Mouse (Mus musculus) cerebellum, postnatal 10 days (tissue): ENCODE measurements at regions not wholly inside any gene's neighbourhood (a gene's known extent, or its start where the extent isn't known, plus 50 kb on each side); places are given as distances from the start of the nearest gene placed in this dataset.
A peak's percentile ranks its signal among the peaks of the same experiment; 100 is the strongest.

ENCODE experiments used
- DNase-seq, 2 experiments: peaks; one replicate each; pipeline ENCODE4 v3.0.0; 2021; ENCODE audit warnings: mixed read lengths in 2 of 2

GRCm38 (mm10) chr16:10098511-10098910 is 71.5 kb upstream of the Rpl39l start:
- DNase-seq = no peak

DNA sequence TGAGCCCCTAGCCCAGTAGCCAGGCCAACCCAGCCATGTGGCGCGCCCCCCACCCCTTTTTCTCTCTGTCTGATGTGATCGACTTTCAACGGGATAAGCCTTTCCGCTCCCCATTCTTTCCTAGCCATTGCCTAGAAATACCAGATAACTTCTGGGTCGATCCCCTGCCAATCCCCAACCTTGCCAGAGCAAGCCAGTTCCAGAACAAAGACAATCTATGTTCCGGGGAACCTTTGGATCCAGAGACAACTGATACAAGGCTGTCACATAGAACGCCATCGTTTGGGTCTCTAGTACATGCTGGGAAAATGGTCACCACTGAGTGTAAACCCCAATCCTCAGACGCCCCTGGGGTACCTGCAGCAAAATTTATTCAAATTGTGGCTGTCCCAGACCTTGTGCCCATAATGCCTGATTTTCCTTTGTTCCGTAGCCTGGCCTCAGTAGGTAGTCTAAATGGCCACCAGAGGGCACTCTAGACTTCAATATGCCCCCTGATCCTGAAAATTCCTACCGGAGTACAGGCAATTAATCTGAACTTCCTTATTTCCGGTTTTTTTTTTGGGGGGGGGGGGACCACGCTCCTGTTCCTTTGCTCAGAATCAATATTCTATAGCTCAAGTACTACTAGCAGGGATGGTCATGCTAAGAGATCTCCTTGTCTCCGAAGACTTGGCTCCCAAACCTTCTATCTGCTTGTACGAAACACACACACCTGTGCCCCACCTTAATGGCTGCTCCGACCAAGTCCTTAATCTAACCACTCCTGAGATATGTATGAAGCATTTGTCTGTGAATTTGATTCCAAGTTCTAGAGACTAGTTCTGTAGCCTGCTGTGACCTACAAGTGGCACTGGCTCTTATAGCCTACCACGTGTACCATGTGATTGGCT is 81.3 kb upstream of the Rpl39l start:
- peak; percentile 67 to 78 for DNase-seq

DNA sequence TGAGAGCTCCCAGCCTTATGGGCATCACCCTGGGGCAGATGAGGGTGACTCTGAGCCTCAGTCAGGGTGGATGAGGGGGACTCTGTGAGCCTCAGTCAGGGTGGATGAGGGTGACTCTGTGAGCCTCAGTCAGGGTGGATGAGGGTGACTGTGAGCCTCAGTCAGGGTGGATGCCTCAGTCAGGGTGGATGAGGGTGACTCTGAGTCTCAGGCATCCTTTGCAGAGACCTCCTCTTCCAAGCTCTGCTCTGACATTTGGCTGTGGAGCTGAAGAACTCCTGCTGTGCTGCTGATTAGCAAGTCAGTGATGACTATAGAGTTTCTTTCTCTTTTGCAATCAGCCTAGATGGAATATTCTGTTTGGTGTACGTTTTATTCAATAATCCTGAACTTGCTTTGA is 83.7 kb upstream of the Rpl39l start:
- DNase-seq = no peak

DNA sequence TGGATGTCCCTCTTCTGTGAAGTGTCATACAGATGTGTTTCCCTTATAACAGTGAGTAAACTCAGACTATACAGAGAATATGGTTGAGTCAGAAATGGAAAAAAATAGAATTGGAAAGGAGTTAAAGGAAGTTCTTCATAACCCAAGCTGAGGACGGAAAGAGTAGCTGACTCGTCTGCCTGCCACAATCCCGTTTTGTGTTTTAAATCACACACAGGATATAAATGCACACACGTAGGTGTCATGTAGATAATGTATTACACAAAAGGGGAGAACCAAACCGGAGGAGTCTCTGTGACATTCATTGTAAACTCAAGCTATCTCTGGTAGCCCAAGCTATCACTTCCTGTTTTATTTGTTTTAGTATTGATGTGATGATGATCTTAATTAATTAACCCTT is 84.6 kb upstream of the Rpl39l start:
- no peak for DNase-seq

GRCm38 (mm10) chr16:10081751-10082150 is 86.4 kb upstream of the Grin2a start:
- DNase-seq = no peak

GRCm38 (mm10) chr16:10080121-10080679 is 84.8 kb upstream of the Grin2a start:
- no peak for DNase-seq

DNA sequence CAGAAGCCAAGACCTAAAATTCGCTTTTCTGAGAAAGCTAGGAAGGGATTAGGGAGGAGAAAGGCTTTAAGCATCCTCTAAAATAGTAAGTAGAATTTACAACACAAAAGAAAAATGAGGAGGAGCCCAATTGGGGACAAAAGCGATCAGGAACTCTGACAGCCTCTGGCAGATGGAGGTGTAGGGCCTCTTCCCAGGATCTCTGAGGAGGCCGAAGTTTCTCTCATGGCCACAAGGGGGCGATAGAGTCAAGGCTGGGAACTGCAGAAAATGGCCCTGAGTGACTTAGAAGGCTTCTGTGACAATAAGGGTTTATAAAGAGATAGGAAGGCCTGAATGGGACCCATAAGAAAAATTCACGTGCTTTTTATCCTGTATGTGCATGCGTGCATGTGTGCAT is 77.8 kb upstream of the Grin2a start:
- DNase-seq = peak; percentile 86 to 88

DNA sequence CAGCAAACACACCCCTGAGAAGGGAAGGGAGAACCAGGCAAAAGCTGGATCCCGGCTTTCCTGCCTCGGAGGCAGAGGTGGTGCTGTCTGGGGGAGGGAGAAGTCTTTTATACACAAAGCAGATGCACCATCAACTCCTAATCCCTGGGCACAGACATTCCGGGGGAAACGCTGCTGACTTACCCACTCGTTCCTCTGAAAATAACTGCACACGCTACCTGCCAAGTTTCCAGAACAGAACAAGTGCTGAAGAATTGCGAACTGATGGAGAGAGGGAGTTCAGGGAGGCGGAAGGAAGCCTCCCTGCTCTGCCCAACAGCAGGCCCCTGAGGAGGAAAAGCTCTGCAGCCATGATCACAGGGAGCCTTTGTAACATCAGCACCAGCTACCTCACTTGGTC is 68.1 kb upstream of the Grin2a start:
- no peak for DNase-seq

- peak; percentile 45 to 67 for DNase-seq
Measured at GRCm38 (mm10) chr16:10058094-10058493, 62.7 kb upstream of the Grin2a start.
